Mouse (Mus musculus) hindbrain, embryonic 14.5 days (tissue): ENCODE measurements at regions not wholly inside any gene's neighbourhood (a gene's known extent, or its start where the extent isn't known, plus 50 kb on each side); places are given as distances from the start of the nearest gene placed in this dataset.

Experiments used
- ATAC-seq: fragments of 200-750 bp; cut with Nextera tagmentation; 2 replicates; pipeline ENCODE4 v1.8.0; 2017; ENCODE audit warnings: moderate number of reproducible peaks, mild to moderate bottlenecking, moderate TSS enrichment, moderate library complexity; ENCODE audit not compliant: low FRiP score
- DNase-seq: peaks from one replicate; pipeline ENCODE4 v3.0.0-alpha.2; 2015; ENCODE audit warnings: low spot score
- H3K27ac ChIP-seq: fragments of 300-500 bp; sonication (generic); 2 replicates; pipeline ENCODE4 v1.5.1; 2014; ENCODE audit warnings: mild to moderate bottlenecking, moderate library complexity
- H3K27me3 ChIP-seq: fragments of 300-500 bp; sonication (generic); 2 replicates; pipeline ENCODE4 v1.6.1; 2014; ENCODE audit warnings: mild to moderate bottlenecking, low read length, mixed read lengths; ENCODE audit not compliant: control insufficient read depth, insufficient read depth
- H3K36me3 ChIP-seq: fragments of 300-500 bp; sonication (generic); replicated peaks from 2 replicates; pipeline ENCODE4 v1.6.1; 2014; ENCODE audit not compliant: control insufficient read depth, insufficient read depth
- H3K4me1 ChIP-seq: fragments of 300-500 bp; sonication (generic); replicated peaks from 2 replicates; pipeline ENCODE4 v1.6.1; 2014; ENCODE audit warnings: antibody characterized with exemption, low read length, mixed read lengths; ENCODE audit not compliant: control insufficient read depth, insufficient read depth
- H3K4me2 ChIP-seq: fragments of 300-500 bp; sonication (generic); replicated peaks from 2 replicates; pipeline ENCODE4 v1.6.1; 2014; ENCODE audit warnings: mild to moderate bottlenecking, moderate library complexity
- H3K4me3 ChIP-seq: fragments of 300-500 bp; sonication (generic); replicated peaks from 2 replicates; pipeline ENCODE4 v1.5.1; 2014; ENCODE audit warnings: mild to moderate bottlenecking, low read length
- H3K9ac ChIP-seq: fragments of 300-500 bp; sonication (generic); 2 replicates; pipeline ENCODE4 v1.6.1; 2014
- H3K9me3 ChIP-seq: fragments of 300-500 bp; sonication (generic); 2 replicates; pipeline ENCODE4 v1.6.1; 2016; ENCODE audit warnings: low read length; ENCODE audit not compliant: control insufficient read depth
- WGBS: fragments of 180-500 bp; shearing (Covaris S2); extraction: QIAGEN DNeasy Blood & Tissue Kit; methylation state at CpG from one replicate; pipeline ENCODE4 v1.1.7; 2014; 5-methylcytosine and 5-hydroxymethylcytosine counted together

- no peak overlapping the region for H3K27ac ChIP-seq
- no peak overlapping the region for H3K9ac ChIP-seq
- H3K9me3 ChIP-seq, result no peaks in the 10 kb centered on the region
- no peaks in the 10 kb centered on the region for H3K36me3 ChIP-seq
- H3K27me3 ChIP-seq, result no peaks in the 10 kb centered on the region
- ATAC-seq, result no peak
- H3K4me2 ChIP-seq, result no peak overlapping the region
- DNase-seq, result no peak
- WGBS, result 79% methylated on average over 6 of the region's 6 CpGs
- H3K4me1 ChIP-seq, result peaks cover 16% of the 10 kb centered on the region
- no peak overlapping the region for H3K4me3 ChIP-seq
These were observed 213.8 kb upstream of the Spdye4c start for GRCm38 (mm10) chr2:128377176-128377575.

- no peak for ATAC-seq
- WGBS, result 78% methylated on average over 10 of the region's 10 CpGs
- no peaks in the 10 kb centered on the region for H3K36me3 ChIP-seq
These were observed 213.3 kb upstream of the Spdye4c start for GRCm38 (mm10) chr2:128377680-128378079.

GRCm38 (mm10) chr2:128378456-128378855, 212.6 kb upstream of the Spdye4c start:
- whole genome bisulfite sequencing, result 71% methylated on average over 7 of the region's 7 CpGs
- ATAC-seq (no peak), DNase-seq (no peak)
- no peak overlapping the region for H3K4me2 ChIP-seq
- H3K4me3 ChIP-seq, result no peak overlapping the region
- H3K9ac ChIP-seq, result no peak overlapping the region
- no peaks in the 10 kb centered on the region for H3K36me3 ChIP-seq
- peaks cover 14% of the 10 kb centered on the region for H3K4me1 ChIP-seq
- no peaks in the 10 kb centered on the region for H3K9me3 ChIP-seq
- no peak overlapping the region for H3K27ac ChIP-seq
- no peaks in the 10 kb centered on the region for H3K27me3 ChIP-seq

More at GRCm38 (mm10) chr2:128377680-128378079, 213.3 kb upstream of the Spdye4c start:
- Histone ChIP-seq H3K4me2 (no peak overlapping the region), H3K27ac (no peak overlapping the region), H3K9me3 (no peaks in the 10 kb centered on the region), H3K27me3 (no peaks in the 10 kb centered on the region), H3K4me1 (peaks cover 16% of the 10 kb centered on the region), H3K9ac (no peak overlapping the region), H3K4me3 (no peak overlapping the region)
- no peak for DNase-seq

GRCm38 (mm10) chr2:128379151-128379550, 211.9 kb upstream of the Spdye4c start:
- Histone ChIP-seq H3K27ac (peak overlapping the region; percentile 55; the same call in 1 of the 2 replicates), H3K36me3 (no peaks in the 10 kb centered on the region), H3K4me1 (peaks cover 10% of the 10 kb centered on the region), H3K27me3 (no peaks in the 10 kb centered on the region), H3K9me3 (no peaks in the 10 kb centered on the region), H3K9ac (no peak overlapping the region), H3K4me3 (no peak overlapping the region), H3K4me2 (no peak overlapping the region)
- no peak for DNase-seq
- WGBS, result 65% methylated on average over 8 of the region's 8 CpGs
- no peak for ATAC-seq

GRCm38 (mm10) chr2:128379554-128379953, 211.5 kb upstream of the Spdye4c start:
- H3K36me3 ChIP-seq, result no peaks in the 10 kb centered on the region
- H3K4me1 ChIP-seq, result peaks cover 10% of the 10 kb centered on the region
- no peak overlapping the region for H3K4me2 ChIP-seq
- 40% methylated on average over 8 of the region's 8 CpGs for WGBS
- no peaks in the 10 kb centered on the region for H3K27me3 ChIP-seq
- DNase-seq (no peak), ATAC-seq (no peak)
- no peak overlapping the region for H3K9ac ChIP-seq
- no peaks in the 10 kb centered on the region for H3K9me3 ChIP-seq
- H3K4me3 ChIP-seq, result no peak overlapping the region
- peak overlapping the region; percentile 55; the same call in 1 of the 2 replicates for H3K27ac ChIP-seq

- peaks cover 10% of the 10 kb centered on the region for H3K4me1 ChIP-seq
- no peaks in the 10 kb centered on the region for H3K36me3 ChIP-seq
- no peak overlapping the region for H3K4me2 ChIP-seq
- H3K4me3 ChIP-seq, result no peak overlapping the region
- no peaks in the 10 kb centered on the region for H3K27me3 ChIP-seq
- no peak overlapping the region for H3K27ac ChIP-seq
- DNase-seq, result no peak
- no peak overlapping the region for H3K9ac ChIP-seq
- no peaks in the 10 kb centered on the region for H3K9me3 ChIP-seq
- 33% methylated on average over 7 of the region's 7 CpGs for WGBS
- no peak for ATAC-seq
These were observed 210.4 kb upstream of the Spdye4c start for GRCm38 (mm10) chr2:128380581-128380980.

- no peak for DNase-seq
- WGBS, result 78% methylated on average over 5 of the region's 5 CpGs
- Histone ChIP-seq H3K36me3 (no peaks in the 10 kb centered on the region), H3K9me3 (no peaks in the 10 kb centered on the region), H3K27me3 (no peaks in the 10 kb centered on the region), H3K4me3 (no peak overlapping the region), H3K9ac (no peak overlapping the region), H3K27ac (no peak overlapping the region), H3K4me2 (no peak overlapping the region), H3K4me1 (peaks cover 10% of the 10 kb centered on the region)
- ATAC-seq, result no peak
These were observed 209.3 kb upstream of the Spdye4c start for GRCm38 (mm10) chr2:128381684-128382205.

GRCm38 (mm10) chr2:128382473-128382872, 208.5 kb upstream of the Spdye4c start:
- Histone ChIP-seq H3K4me2 (no peak overlapping the region), H3K9ac (no peak overlapping the region), H3K27ac (no peak overlapping the region), H3K27me3 (no peaks in the 10 kb centered on the region), H3K36me3 (no peaks in the 10 kb centered on the region), H3K4me3 (no peak overlapping the region), H3K9me3 (no peaks in the 10 kb centered on the region), H3K4me1 (peaks cover 10% of the 10 kb centered on the region)
- DNase-seq, result no peak
- no peak for ATAC-seq
- WGBS, result 85% methylated on average over 4 of the region's 4 CpGs

- no peak overlapping the region for H3K4me2 ChIP-seq
- WGBS, result 75% methylated on average over 10 of the region's 10 CpGs
- H3K9me3 ChIP-seq, result no peaks in the 10 kb centered on the region
- H3K36me3 ChIP-seq, result no peaks in the 10 kb centered on the region
- H3K27me3 ChIP-seq, result no peaks in the 10 kb centered on the region
- peaks cover 4% of the 10 kb centered on the region; the same call in 1 of the 2 replicates for H3K4me1 ChIP-seq
- ATAC-seq, result no peak
- no peak overlapping the region for H3K27ac ChIP-seq
- no peak for DNase-seq
- no peak overlapping the region for H3K4me3 ChIP-seq
- no peak overlapping the region for H3K9ac ChIP-seq
These were observed 206.4 kb upstream of the Spdye4c start for GRCm38 (mm10) chr2:128384612-128385011.
